Mouse (Mus musculus): Measurements from ENCODE around the gene Atp7a.
"Not testable (repeated sequence)": the region's sequence is repeated elsewhere in the genome, so short reads cannot be mapped to it uniquely, and the experiment has no call there.

- TF ChIP-seq E2F4 (IDR thresholded peaks at IDR 0.05; ENCODE audit: insufficient read depth); POLR2A (IDR thresholded peaks at IDR 0.05; ENCODE audit: insufficient read length, low read depth); TCF3 (IDR thresholded peaks at IDR 0.05; ENCODE audit: insufficient read length, low read depth); USF1 (IDR thresholded peaks at IDR 0.05; ENCODE audit: low read depth); MAX (IDR thresholded peaks at IDR 0.05; ENCODE audit: low read depth): not testable (repeated sequence)
Measured at GRCm38 (mm10) chrX:106077858-106078257, 50.8 kb downstream of the Atp7a start.

Measured in myocyte (in vitro differentiated cells).